22 mouse cellular contexts compared by ENCODE assay signal in the genomic region with DNA sequence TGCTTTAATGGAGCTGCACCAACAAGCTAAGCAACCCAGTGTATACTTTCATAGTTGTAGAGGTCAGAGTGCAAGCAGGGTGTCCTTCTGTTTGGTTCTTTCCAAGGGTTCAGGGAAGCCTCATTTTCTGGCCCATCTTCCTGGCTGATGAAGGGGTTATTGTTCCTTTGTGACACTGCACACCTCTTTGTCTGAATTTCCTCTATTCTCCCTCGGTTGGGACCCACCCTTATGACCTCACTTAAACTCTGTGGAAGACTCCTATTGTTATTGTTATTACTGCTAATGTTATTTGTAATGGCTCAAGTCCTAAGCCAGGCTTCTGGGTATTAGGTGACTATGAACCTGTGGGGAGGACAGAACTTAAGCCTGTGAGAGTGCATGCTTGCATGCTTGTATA.
DNase-seq lines count a peak whose midpoint lies in the region; ATAC-seq and TF ChIP-seq lines count a peak whose summit lies in the region.
"Had no signal": no experiment of that assay in that cellular context is flagged by ENCODE, and none has a peak within 500 bp of the region (broad histone marks: within the 10 kb centered on the region; RNA-seq: fewer than 3 reads in every experiment).

No protein-coding gene starts in this region.

- H3K27me3 ChIP-seq in heart, embryonic 16.5 days (ENCODE audit: control insufficient read depth, insufficient read depth, low read length) = no peaks in the 10 kb centered on the region
- H3K27me3 ChIP-seq: embryonic facial prominence, embryonic 15.5 days; midbrain, embryonic 15.5 days; neural tube, embryonic 12.5 days; Patski had no signal

- no peak overlapping the region for H3K4me2 ChIP-seq in heart, embryonic 16.5 days (ENCODE audit: low read depth, low read length)
- H3K4me2 ChIP-seq: embryonic facial prominence, embryonic 15.5 days; hindbrain, embryonic 14.5 days; midbrain, embryonic 15.5 days; neural tube, embryonic 12.5 days had no signal

- H3K9me3 ChIP-seq in heart, embryonic 16.5 days (replicated peaks; ENCODE audit: control insufficient read depth, low read length) = no peaks in the 10 kb centered on the region
- H3K9me3 ChIP-seq: embryonic facial prominence, embryonic 15.5 days; midbrain, embryonic 15.5 days; neural tube, embryonic 12.5 days had no signal

- no peaks in the 10 kb centered on the region for H3K36me3 ChIP-seq in heart, embryonic 16.5 days (ENCODE audit: control insufficient read depth, insufficient read depth)
- H3K36me3 ChIP-seq: embryonic facial prominence, embryonic 15.5 days; G1E; midbrain, embryonic 15.5 days; neural tube, embryonic 12.5 days had no signal

- intact Hi-C loops in gastrocnemius, adult 2 months (cut with DNase I) = no loop called here
- intact Hi-C loops in gastrocnemius, postnatal 36 days (cut with DNase I) = no loop called here
- intact Hi-C loops in heart, postnatal 10 days (cut with DNase I) = loop anchor here (2.0 kb wide), 1 partner anchor 29 kb away; no protein-coding TSS in a partner anchor

- no peak overlapping the region for H3K9ac ChIP-seq in heart, embryonic 16.5 days (ENCODE audit: low read length)
- H3K9ac ChIP-seq: embryonic facial prominence, embryonic 15.5 days; hindbrain, embryonic 14.5 days; midbrain, embryonic 15.5 days; neural tube, embryonic 12.5 days had no signal

- H3K4me3 ChIP-seq in gastrocnemius, adult 2 months = no peak overlapping the region
- no peak overlapping the region for H3K4me3 ChIP-seq in heart, embryonic 16.5 days (ENCODE audit: low read length)
- H3K4me3 ChIP-seq: embryonic facial prominence, embryonic 15.5 days; layer of hippocampus, adult 2 months; midbrain, embryonic 15.5 days; neural tube, embryonic 12.5 days had no signal

- 71% methylated on average over 1 of the region's 1 CpGs for WGBS in heart, embryonic 16.5 days

- H3K4me1 ChIP-seq in heart, embryonic 16.5 days (ENCODE audit: control insufficient read depth, insufficient read depth, low read length) = peaks cover 30% of the 10 kb centered on the region

- H3K27ac ChIP-seq in gastrocnemius, adult 2 months = peak overlapping the region; percentile 92
- 0 out of 2 replicates have a peak overlapping the region, but pooled peaks have one; percentile 6 for H3K27ac ChIP-seq in heart, embryonic 16.5 days (ENCODE audit: low read length)
- H3K27ac ChIP-seq: embryonic facial prominence, embryonic 15.5 days; hindbrain, embryonic 14.5 days; layer of hippocampus, adult 2 months; midbrain, embryonic 15.5 days; neural tube, embryonic 12.5 days had no signal

- no peak for TF ChIP-seq CTCF in gastrocnemius, adult 2 months (IDR thresholded peaks at IDR 0.05)

- no peak for ATAC-seq in heart, embryonic 16.5 days (replicated peaks; ENCODE audit: extremely low read depth, insufficient read depth, low FRiP score)
- no peak for ATAC-seq in megakaryocyte progenitor cell, adult 5-6 weeks (replicated peaks; ENCODE audit: poor library complexity)
- ATAC-seq: forebrain, embryonic 14.5 days; midbrain, embryonic 15.5 days; Patski had no signal

- no peak for DNase-seq in gastrocnemius, adult 2 months
- no peak for DNase-seq in gastrocnemius, postnatal 36 days
- DNase-seq in heart, postnatal 10 days = no peak
- DNase-seq in lung, postnatal 10 days = peak; percentile 39
- DNase-seq in lung, postnatal 14 days = no peak
- no peak for DNase-seq in right cerebral cortex, postnatal 4 days
- DNase-seq: adrenal gland, postnatal 10 days; cerebellum, adult 8-10 months; layer of hippocampus, postnatal 36 days; lung, postnatal 4 days; right cerebral cortex, postnatal 14 days; spleen, adult 18-20 months had no signal
